Mouse (Mus musculus): ENCODE measurements around the gene Hist1h3d. TPM values are rescaled to one million over a fixed set of nuclear protein-coding genes. Genes with fewer than 3 reads are reported as not detected.
"Not testable (repeated sequence)": the region's sequence is repeated elsewhere in the genome, so short reads cannot be mapped to it uniquely, and the experiment has no call there.

Hist1h3d gene
- polyA plus RNA-seq, 1 experiment = 161 TPM

DNA sequence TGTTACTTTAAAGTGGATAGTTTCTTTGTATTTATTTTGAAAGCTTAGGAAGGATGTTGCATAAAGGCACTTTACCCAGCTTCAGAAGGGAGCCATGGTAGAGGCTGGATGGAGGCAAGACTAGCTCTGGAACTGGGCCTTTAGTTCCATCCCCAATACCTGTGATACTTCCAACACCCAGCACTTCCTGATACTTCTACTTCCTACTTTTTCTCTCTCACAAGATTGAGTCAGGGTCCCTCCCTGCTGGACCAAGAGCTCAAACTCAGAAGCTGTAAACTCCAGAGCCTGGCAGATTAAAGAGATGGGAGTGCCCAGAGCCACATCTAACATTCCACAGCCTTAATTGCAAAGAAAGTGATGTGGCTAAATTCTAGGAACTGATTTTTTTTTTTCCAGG lies 8.8 kb downstream of the Hist1h3d start:
- H3K4me3 ChIP-seq (ENCODE audit: control insufficient read depth, insufficient read depth, low read length) = no peak overlapping the region
- peak overlapping the region; percentile 99 for H3K27ac ChIP-seq (ENCODE audit: control insufficient read depth, insufficient read depth, low read length)
- no peak for TF ChIP-seq CTCF (IDR thresholded peaks at IDR 0.05; ENCODE audit: borderline replicate concordance, control insufficient read depth, extremely low read depth, insufficient read depth, low read length, poor library complexity)
- no peak for TF ChIP-seq POLR2A (IDR thresholded peaks at IDR 0.05; ENCODE audit: control insufficient read depth, extremely low read depth, insufficient read depth, low read length, poor library complexity)
- no peak for DNase-seq
- H3K4me1 ChIP-seq (replicated peaks; ENCODE audit: control insufficient read depth, insufficient read depth, low read length) = peaks cover 11% of the 10 kb centered on the region
- no peaks in the 10 kb centered on the region for H3K27me3 ChIP-seq (ENCODE audit: control insufficient read depth, insufficient read depth, low read length)
- no peaks in the 10 kb centered on the region for H3K36me3 ChIP-seq (ENCODE audit: control insufficient read depth, insufficient read depth, low read length)

DNA sequence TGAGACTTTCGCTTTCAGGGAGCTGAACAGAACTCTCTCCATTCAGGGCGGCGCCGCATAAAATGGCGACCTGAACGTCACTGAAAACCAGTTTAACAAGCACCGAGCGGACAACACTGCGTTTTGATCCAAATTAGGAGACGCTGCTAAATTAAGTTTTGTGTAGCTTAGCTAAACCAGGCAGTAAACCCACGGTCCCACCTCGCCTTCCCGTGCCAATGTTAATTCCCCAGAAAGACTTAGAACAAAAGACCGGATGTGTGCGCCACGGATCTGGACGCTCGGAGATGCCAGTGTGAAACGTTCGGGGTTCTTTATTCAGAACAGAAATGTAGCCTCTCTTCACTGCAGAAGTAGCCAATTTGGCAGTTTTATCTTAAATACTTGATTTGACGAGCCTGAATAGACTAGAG lies 9.5 kb downstream of the Hist1h3d start:
- peaks cover 11% of the 10 kb centered on the region for H3K4me1 ChIP-seq (replicated peaks; ENCODE audit: control insufficient read depth, insufficient read depth, low read length)
- TF ChIP-seq CTCF (IDR thresholded peaks at IDR 0.05; ENCODE audit: borderline replicate concordance, control insufficient read depth, extremely low read depth, insufficient read depth, low read length, poor library complexity) (no peak), POLR2A (IDR thresholded peaks at IDR 0.05; ENCODE audit: control insufficient read depth, extremely low read depth, insufficient read depth, low read length, poor library complexity) (no peak)
- 0% methylated on average over 21 of the region's 21 CpGs for WGBS

DNA sequence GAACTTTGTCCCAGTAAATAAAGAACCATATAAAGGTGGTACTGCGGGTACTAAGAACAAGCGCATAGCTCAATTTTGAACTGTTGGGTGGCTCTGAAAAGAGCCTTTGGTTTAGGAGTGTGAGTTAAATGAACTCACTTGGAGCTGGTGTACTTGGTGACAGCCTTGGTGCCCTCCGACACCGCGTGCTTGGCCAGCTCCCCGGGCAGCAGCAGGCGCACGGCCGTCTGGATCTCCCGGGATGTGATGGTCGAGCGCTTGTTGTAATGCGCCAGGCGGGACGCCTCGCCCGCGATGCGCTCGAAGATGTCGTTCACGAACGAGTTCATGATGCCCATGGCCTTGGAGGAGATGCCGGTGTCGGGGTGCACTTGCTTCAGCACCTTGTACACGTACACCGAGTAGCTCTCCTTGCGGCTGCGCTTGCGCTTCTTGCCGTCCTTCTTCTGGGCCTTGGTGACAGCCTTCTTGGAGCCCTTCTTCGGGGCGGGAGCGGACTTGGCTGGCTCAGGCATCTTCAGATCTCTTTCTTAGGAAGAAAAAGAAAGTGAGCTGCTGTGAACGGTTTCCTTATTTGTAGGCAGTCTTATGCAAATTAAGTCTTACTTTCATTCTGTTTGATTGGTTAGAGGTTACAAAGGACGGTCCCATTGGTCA lies 10.0 kb downstream of the Hist1h3d start:
- TF ChIP-seq POLR2A (IDR thresholded peaks at IDR 0.05; ENCODE audit: control insufficient read depth, extremely low read depth, insufficient read depth, low read length, poor library complexity) = peak; percentile 86
- not testable (repeated sequence) for H3K27me3 ChIP-seq (ENCODE audit: control insufficient read depth, insufficient read depth, low read length); H3K36me3 ChIP-seq (ENCODE audit: control insufficient read depth, insufficient read depth, low read length)
- peak overlapping the region; percentile 62 for H3K4me3 ChIP-seq (ENCODE audit: control insufficient read depth, insufficient read depth, low read length)
- peak overlapping the region; percentile 99 for H3K27ac ChIP-seq (ENCODE audit: control insufficient read depth, insufficient read depth, low read length)
- peak; percentile 75 for DNase-seq
- WGBS = under 1% methylated on average over 34 of the region's 36 CpGs
- H3K4me1 ChIP-seq (replicated peaks; ENCODE audit: control insufficient read depth, insufficient read depth, low read length) = peaks cover 11% of the 10 kb centered on the region

More for the DNA sequence above, 9.5 kb downstream of the Hist1h3d start:
- Histone ChIP-seq H3K27ac (ENCODE audit: control insufficient read depth, insufficient read depth, low read length) (peak overlapping the region; percentile 99), H3K4me3 (ENCODE audit: control insufficient read depth, insufficient read depth, low read length) (peak overlapping the region; percentile 62), H3K27me3 (ENCODE audit: control insufficient read depth, insufficient read depth, low read length) (no peaks in the 10 kb centered on the region), H3K36me3 (ENCODE audit: control insufficient read depth, insufficient read depth, low read length) (no peaks in the 10 kb centered on the region)
- DNase-seq = peak; percentile 71

DNA sequence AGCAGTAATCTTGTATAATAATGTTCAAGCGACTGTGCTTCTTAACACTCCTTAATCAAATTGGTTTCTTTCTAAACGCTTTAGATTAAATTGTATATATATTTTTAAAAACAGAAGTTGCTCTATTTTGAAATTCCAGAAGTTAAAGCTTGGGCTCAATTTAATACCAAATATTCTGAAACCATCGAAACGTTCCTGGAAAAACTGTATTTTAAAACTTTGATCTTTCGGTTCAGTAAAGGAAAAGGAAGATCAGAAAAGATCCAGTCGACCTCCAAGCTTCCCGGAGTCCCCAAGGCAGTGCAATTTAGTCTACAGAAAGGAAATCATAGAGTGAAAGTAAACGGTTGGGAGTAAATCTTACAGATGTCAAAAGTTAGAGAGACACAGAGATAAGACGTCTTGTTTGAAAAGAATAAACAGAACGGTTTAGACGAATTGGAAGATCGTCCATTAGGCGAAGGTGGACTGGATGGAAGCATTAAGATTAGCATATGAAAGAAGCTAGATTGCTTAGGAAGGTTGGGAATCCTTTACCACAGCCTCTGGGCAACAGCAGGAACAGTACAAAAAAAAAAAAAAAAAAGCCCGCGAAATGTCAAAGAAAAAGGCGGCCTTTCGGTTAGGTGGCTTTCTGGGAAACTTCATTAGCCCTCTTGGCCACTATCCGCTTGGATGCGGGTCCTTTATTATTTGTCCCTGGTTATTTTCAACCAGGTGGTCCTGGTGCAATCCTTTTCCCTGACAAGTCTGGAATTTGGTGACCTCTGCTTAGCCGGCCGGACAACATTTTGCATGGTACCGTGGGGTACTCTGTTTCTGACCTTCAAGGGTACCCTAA lies 10.8 kb downstream of the Hist1h3d start:
- DNase-seq = no peak
- H3K4me1 ChIP-seq (replicated peaks; ENCODE audit: control insufficient read depth, insufficient read depth, low read length) = peaks cover 11% of the 10 kb centered on the region
- H3K4me3 ChIP-seq (ENCODE audit: control insufficient read depth, insufficient read depth, low read length) = 0 out of 2 replicates have a peak overlapping the region, but pooled peaks have one; percentile 5
- TF ChIP-seq CTCF (IDR thresholded peaks at IDR 0.05; ENCODE audit: borderline replicate concordance, control insufficient read depth, extremely low read depth, insufficient read depth, low read length, poor library complexity) (no peak), POLR2A (IDR thresholded peaks at IDR 0.05; ENCODE audit: control insufficient read depth, extremely low read depth, insufficient read depth, low read length, poor library complexity) (no peak)
- no peaks in the 10 kb centered on the region for H3K36me3 ChIP-seq (ENCODE audit: control insufficient read depth, insufficient read depth, low read length)
- H3K27ac ChIP-seq (ENCODE audit: control insufficient read depth, insufficient read depth, low read length) = peak overlapping the region; percentile 42
- 4% methylated on average over 22 of the region's 22 CpGs for WGBS
- no peaks in the 10 kb centered on the region for H3K27me3 ChIP-seq (ENCODE audit: control insufficient read depth, insufficient read depth, low read length)

DNA sequence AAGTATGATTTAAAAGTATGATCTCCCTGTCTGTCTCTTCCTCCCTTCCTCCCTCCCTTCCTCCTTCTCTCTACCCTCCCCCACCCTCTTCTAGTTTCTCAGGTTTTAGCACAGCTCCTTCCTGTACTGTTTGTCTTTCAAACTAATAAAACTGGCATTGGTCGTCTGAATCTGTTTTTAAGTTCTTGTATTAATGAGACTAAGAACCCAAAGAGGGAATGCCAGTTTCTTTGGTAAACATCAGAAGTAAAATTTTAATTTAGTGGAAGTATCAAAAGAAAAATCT lies 11.3 kb downstream of the Hist1h3d start:
- WGBS = 4% methylated on average over 1 of the region's 1 CpGs
- no peak overlapping the region for H3K4me3 ChIP-seq (ENCODE audit: control insufficient read depth, insufficient read depth, low read length)
- H3K27me3 ChIP-seq (ENCODE audit: control insufficient read depth, insufficient read depth, low read length) = no peaks in the 10 kb centered on the region
- H3K27ac ChIP-seq (ENCODE audit: control insufficient read depth, insufficient read depth, low read length) = peak overlapping the region; percentile 42; the same call in 1 of the 2 replicates
- DNase-seq = no peak
- TF ChIP-seq POLR2A (IDR thresholded peaks at IDR 0.05; ENCODE audit: control insufficient read depth, extremely low read depth, insufficient read depth, low read length, poor library complexity) (no peak), CTCF (IDR thresholded peaks at IDR 0.05; ENCODE audit: borderline replicate concordance, control insufficient read depth, extremely low read depth, insufficient read depth, low read length, poor library complexity) (no peak)
- peaks cover 8% of the 10 kb centered on the region for H3K4me1 ChIP-seq (replicated peaks; ENCODE audit: control insufficient read depth, insufficient read depth, low read length)
- no peaks in the 10 kb centered on the region for H3K36me3 ChIP-seq (ENCODE audit: control insufficient read depth, insufficient read depth, low read length)

DNA sequence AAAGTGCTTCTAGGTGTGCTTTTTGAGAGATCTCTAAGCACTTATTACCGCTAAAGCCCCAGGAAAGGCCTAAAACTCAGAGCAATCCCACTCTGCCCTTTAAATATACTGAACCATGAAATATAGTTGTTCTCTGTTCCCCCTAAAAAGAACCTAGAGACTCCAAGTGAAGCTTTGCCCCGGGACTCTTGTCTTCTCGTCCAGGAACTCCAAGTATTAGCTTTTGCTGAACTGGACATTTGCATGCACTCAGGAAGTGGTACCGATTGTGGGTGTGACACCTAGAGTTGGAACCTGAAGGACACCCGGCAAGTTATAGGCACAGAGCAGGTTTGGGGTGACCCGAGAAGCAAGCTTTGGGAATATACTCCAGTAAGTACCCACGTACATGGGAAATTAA lies 15.6 kb downstream of the Hist1h3d start:
- no peaks in the 10 kb centered on the region for H3K27me3 ChIP-seq (ENCODE audit: control insufficient read depth, insufficient read depth, low read length)
- no peak overlapping the region for H3K4me3 ChIP-seq (ENCODE audit: control insufficient read depth, insufficient read depth, low read length)
- no peaks in the 10 kb centered on the region for H3K36me3 ChIP-seq (ENCODE audit: control insufficient read depth, insufficient read depth, low read length)
- no peak for DNase-seq
- peaks cover 5% of the 10 kb centered on the region for H3K4me1 ChIP-seq (replicated peaks; ENCODE audit: control insufficient read depth, insufficient read depth, low read length)
- WGBS = 96% methylated on average over 7 of the region's 7 CpGs
- TF ChIP-seq POLR2A (IDR thresholded peaks at IDR 0.05; ENCODE audit: control insufficient read depth, extremely low read depth, insufficient read depth, low read length, poor library complexity) (no peak), CTCF (IDR thresholded peaks at IDR 0.05; ENCODE audit: borderline replicate concordance, control insufficient read depth, extremely low read depth, insufficient read depth, low read length, poor library complexity) (no peak)
- H3K27ac ChIP-seq (ENCODE audit: control insufficient read depth, insufficient read depth, low read length) = no peak overlapping the region

DNA sequence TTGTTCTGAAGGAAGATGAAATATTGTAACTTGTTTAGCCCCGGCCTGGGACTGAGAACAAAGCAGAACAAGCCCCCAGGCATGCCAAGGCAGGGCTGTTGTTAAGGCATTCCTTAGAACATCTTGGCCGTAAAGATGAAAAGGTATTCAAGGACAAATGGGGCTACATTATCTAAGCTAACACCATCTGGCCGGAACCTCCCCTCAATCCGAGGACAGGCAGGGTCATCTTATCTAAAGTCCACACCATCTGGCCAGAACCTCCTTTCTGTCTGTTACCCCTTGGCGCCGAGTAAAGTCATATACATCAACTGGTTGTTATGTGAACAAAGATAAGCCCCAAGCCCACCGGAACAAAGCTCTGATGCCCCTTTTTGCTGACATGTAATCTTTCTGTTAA lies 16.3 kb downstream of the Hist1h3d start:
- 98% methylated on average over 7 of the region's 7 CpGs for WGBS
- H3K4me1 ChIP-seq (replicated peaks; ENCODE audit: control insufficient read depth, insufficient read depth, low read length); H3K4me3 ChIP-seq (ENCODE audit: control insufficient read depth, insufficient read depth, low read length); H3K27ac ChIP-seq (ENCODE audit: control insufficient read depth, insufficient read depth, low read length); H3K27me3 ChIP-seq (ENCODE audit: control insufficient read depth, insufficient read depth, low read length); H3K36me3 ChIP-seq (ENCODE audit: control insufficient read depth, insufficient read depth, low read length); DNase-seq: not testable (repeated sequence)
